Mouse (Mus musculus) ES-CJ7 (cell line): ENCODE results near the gene Dnajc8.
"Not testable (repeated sequence)": the region's sequence is repeated elsewhere in the genome, so short reads cannot be mapped to it uniquely, and the experiment has no call there.

Source experiments
- DNase-seq: peaks from one replicate; pipeline ENCODE4 v3.0.0; 2011; ENCODE audit warnings: low read depth, low spot score

Gene Dnajc8

GRCm38 (mm10) chr4:132567361-132567779, 32.0 kb downstream of the Dnajc8 start:
- peak; percentile 49 for DNase-seq

DNA sequence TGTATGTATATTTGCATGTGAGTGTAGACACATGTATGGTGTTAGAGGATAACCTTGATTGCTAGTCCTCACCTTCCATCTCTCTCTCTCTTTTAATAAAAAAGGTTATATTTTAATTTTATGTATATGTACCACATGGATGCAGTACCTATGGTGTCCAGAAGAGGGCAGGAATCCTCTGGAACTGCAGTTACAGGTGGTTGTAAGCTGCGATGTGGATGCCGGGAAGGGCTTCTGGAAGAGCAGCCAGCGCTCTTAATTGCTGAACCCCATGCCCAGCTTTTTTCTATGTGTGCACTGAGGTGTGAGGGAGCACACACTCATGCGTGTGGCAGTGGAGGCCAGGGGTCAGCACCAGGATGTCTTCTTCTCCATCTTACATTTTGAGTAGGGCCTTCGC, 33.8 kb downstream of the Dnajc8 start:
- DNase-seq, result peak; percentile 75

- DNase-seq, result no peak
Measured at GRCm38 (mm10) chr4:132571190-132571589, 35.8 kb downstream of the Dnajc8 start.

- no peak for DNase-seq
Measured at GRCm38 (mm10) chr4:132573327-132573726, 38.0 kb downstream of the Dnajc8 start.

DNA sequence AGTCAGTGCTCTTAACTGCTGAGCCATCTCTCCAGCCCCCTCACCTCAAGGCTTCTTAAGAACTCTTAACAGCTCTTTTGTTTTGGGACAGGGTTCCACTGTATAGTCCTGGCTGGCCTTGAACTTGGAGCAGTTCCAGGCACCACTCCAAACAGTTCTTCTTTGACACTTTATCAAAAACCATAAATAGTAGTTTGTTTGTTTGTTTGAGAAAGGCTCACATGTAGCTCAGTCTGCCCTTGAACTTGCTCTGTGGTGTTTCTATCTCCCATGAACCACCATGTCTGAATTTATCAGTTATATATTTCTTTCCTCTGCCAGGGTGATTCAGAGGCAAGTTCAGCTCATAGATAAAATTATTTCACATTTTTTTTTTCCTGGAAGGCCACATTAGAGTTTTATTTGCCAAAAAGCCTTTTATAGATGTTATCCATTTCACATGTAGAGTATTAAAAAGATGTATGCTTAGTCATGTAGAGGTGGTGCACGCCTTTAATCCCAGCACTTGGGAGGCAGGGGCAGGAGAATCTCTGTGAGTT, 39.5 kb downstream of the Dnajc8 start:
- no peak for DNase-seq

DNA sequence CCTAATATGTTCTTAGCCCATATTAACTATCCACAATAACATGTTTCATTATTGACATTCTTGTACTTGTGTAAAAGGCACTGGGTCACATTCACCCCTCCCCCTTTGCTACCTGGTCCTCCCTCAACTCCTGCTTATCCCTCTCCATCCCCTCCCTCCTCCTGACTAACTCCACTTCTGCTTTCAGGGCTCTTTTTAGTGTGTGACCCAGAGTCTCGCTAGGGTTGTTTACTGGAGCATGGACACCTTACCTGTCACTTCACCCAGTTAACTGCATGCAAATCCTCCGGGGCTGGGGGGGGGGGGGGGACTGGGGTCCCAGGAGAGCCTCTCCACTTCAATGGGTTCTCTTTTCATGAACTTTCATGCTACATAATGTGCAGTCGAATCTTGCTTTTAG, 48.4 kb downstream of the Dnajc8 start:
- no peak for DNase-seq

- no peak for DNase-seq
Measured at GRCm38 (mm10) chr4:132584975-132585374, 49.6 kb downstream of the Dnajc8 start.

- DNase-seq, result no peak
Measured at GRCm38 (mm10) chr4:132586282-132586681, 50.9 kb downstream of the Dnajc8 start.

GRCm38 (mm10) chr4:132588512-132588911, 53.2 kb downstream of the Dnajc8 start:
- no peak for DNase-seq

- no peak for DNase-seq
Measured at GRCm38 (mm10) chr4:132590642-132591041, 55.3 kb downstream of the Dnajc8 start.

- DNase-seq, result no peak
Measured at GRCm38 (mm10) chr4:132592958-132593357, 57.6 kb downstream of the Dnajc8 start.

DNA sequence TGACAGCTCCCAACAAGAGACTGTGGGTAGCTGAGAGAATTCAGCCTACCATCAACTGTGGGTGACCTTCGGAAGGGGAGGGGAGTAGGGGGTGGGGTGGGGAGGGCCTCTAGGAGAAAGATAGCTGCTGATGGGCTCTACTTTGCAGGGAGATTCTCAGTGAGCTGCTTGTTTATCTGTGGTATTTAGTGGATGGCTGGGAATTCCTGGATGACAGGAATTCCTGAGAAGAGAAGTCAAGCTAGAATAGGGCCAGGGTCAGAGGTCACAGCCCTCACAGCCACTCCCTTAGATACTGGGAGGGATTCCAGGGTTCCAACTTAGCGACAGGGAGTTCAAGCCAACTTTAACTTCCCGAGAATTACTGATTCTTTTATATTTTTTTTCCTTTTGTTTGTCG, 58.8 kb downstream of the Dnajc8 start:
- peak; percentile 73 for DNase-seq

DNA sequence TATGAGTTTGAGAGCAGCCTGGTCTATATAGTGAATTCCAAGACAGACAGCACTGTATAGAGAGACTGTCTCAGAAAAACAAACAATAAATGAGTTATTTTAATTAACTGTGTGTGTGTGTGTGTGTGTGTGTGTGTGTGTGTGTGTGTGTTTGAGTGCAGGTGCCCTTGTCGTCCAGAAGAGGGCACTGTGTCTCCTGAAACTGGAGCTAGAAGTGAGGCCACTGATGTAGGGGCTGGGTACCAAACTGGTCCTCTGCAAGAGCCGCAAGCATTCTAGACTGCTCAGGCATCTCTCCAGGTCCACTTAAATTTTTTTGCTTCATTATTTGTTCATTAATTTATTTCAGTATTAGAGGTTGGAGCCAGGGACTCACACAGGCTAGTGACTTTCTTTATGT, 63.5 kb downstream of the Dnajc8 start:
- peak; percentile 48 for DNase-seq

DNA sequence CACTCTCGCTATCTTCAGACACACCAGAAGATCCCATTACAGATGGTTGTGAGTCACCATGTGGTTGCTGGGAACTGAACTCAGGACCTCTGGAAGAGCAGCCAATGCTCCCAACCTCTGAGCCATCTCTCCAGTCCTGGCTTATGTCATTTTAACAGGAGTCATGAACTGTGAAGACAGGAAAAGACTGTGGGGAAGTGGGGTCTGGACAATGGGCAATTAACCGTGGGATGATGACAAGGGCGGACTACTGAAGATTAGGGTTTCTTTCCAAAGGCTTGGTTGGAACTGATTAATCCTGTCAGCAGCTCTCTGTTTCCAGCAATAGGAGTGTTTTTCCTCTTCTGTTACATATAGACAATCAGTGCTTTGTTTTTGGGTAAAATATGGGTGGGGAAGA, 64.4 kb downstream of the Dnajc8 start:
- DNase-seq, result no peak

- DNase-seq, result no peak
Measured at GRCm38 (mm10) chr4:132600465-132600864, 65.1 kb downstream of the Dnajc8 start.

DNA sequence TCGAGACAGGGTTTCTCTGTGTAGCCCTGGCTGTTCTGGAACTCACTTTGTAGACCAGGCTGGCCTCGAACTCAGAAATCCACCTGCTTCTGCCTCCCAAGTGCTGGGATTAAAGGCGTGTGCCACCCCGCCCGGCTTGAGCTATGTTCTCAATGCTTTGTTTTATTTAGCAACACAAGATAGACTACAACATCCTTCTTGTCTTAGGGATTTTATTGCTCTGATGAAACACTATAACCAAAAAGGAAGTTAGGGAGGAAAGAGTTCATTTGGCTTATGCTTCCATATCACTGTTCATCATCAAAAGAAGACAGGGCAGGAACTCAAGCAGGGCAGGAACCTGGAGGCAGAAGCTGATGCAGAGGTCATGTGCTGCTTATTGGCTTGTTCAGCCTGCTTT, 65.9 kb downstream of the Dnajc8 start:
- not testable (repeated sequence) for DNase-seq
